Mouse (Mus musculus) limb, embryonic 11.5 days (tissue): ENCODE data around the gene Rxfp3. TPM values are rescaled to one million over a fixed set of nuclear protein-coding genes. Genes with fewer than 3 reads are reported as not detected.

Experiments used
- ATAC-seq: fragments of 200-750 bp; cut with Nextera tagmentation; 2 replicates; pipeline ENCODE4 v1.8.0; 2017; ENCODE audit warnings: low read depth; ENCODE audit not compliant: insufficient number of reproducible peaks, low FRiP score, low TSS enrichment
- DNase-seq: peaks from one replicate; pipeline ENCODE4 v3.0.0-alpha.2; 2015; ENCODE audit warnings: low spot score
- H3K27ac ChIP-seq: fragments of 300-500 bp; sonication (generic); replicated peaks from 2 replicates; pipeline ENCODE4 v1.5.1; 2014; ENCODE audit warnings: low read depth, mild to moderate bottlenecking, low read length
- H3K27me3 ChIP-seq: fragments of 300-500 bp; sonication (generic); 2 replicates; pipeline ENCODE4 v1.6.1; 2014; ENCODE audit warnings: mild to moderate bottlenecking, low read length, mixed read lengths; ENCODE audit not compliant: control insufficient read depth, insufficient read depth
- H3K36me3 ChIP-seq: fragments of 300-500 bp; sonication (generic); 2 replicates; pipeline ENCODE4 v1.6.1; 2014; ENCODE audit warnings: mild to moderate bottlenecking, low read length, moderate library complexity, mixed read lengths; ENCODE audit not compliant: control insufficient read depth, insufficient read depth
- H3K4me1 ChIP-seq: fragments of 300-500 bp; sonication (generic); 2 replicates; pipeline ENCODE4 v1.6.1; 2014; ENCODE audit warnings: low read length, mixed read lengths; ENCODE audit not compliant: control insufficient read depth, insufficient read depth
- H3K4me2 ChIP-seq: fragments of 300-500 bp; sonication (generic); 2 replicates; pipeline ENCODE4 v1.6.1; 2014; ENCODE audit warnings: low read depth, mild to moderate bottlenecking, moderate library complexity; ENCODE audit not compliant: severe bottlenecking
- H3K4me3 ChIP-seq: fragments of 300-500 bp; sonication (generic); 2 replicates; pipeline ENCODE4 v1.5.1; 2014; ENCODE audit warnings: low read depth, low read length
- H3K9ac ChIP-seq: fragments of 300-500 bp; sonication (generic); 2 replicates; pipeline ENCODE4 v1.6.1; 2014; ENCODE audit warnings: mild to moderate bottlenecking, low read length
- H3K9me3 ChIP-seq: fragments of 300-500 bp; sonication (generic); 2 replicates; pipeline ENCODE4 v1.6.1; 2016; ENCODE audit warnings: low read length; ENCODE audit not compliant: control insufficient read depth
- WGBS: fragments of 180-500 bp; shearing (Covaris S2); extraction: QIAGEN DNeasy Blood & Tissue Kit; methylation state at CpG from one replicate; pipeline ENCODE4 v1.1.7; 2014; 5-methylcytosine and 5-hydroxymethylcytosine counted together
- polyA plus RNA-seq: library from polyadenylated mRNA; unstranded; fragments of >200 nt; fragmentation: Nextera tagmentation; extraction: Ambion mirVana; gene quantifications from 2 replicates; pipeline ENCODE4 v1.2.1, GENCODE M21; 2014

Gene Rxfp3
- polyA plus RNA-seq, 1 experiment from 2014 or later, result 0.53 TPM

- H3K9ac ChIP-seq, result no peak overlapping the region
- no peaks in the 10 kb centered on the region; the same call in 1 of the 2 replicates for H3K4me1 ChIP-seq
- H3K4me2 ChIP-seq, result no peak overlapping the region
- no peaks in the 10 kb centered on the region for H3K9me3 ChIP-seq
- DNase-seq, result no peak
- no peaks in the 10 kb centered on the region for H3K27me3 ChIP-seq
- ATAC-seq, result no peak
- no peaks in the 10 kb centered on the region for H3K36me3 ChIP-seq
- WGBS, result 78% methylated on average over 6 of the region's 6 CpGs
- H3K4me3 ChIP-seq, result no peak overlapping the region
- no peak overlapping the region for H3K27ac ChIP-seq
Observed at GRCm38 (mm10) chr15:10985756-10986155, 52.0 kb downstream of the Rxfp3 start.

Other genes with a start within 250 kb of the Rxfp3 start
- gene C1qtnf3, start 85.7 kb downstream of the Rxfp3 start, polyA plus RNA-seq, result 4.4 and 5.6 TPM in 2 replicates
- gene Amacr, start 56.2 kb downstream of the Rxfp3 start, polyA plus RNA-seq, result 16.8 and 18.1 TPM in 2 replicates
- 0.09 TPM in 1 of 2 replicates, not detected in the other for gene Slc45a2, start 37.3 kb downstream of the Rxfp3 start, polyA plus RNA-seq
- 1.7 and 1.8 TPM in 2 replicates for gene Adamts12, start 26.8 kb upstream of the Rxfp3 start, polyA plus RNA-seq